Mouse (Mus musculus) intestine, embryonic 15.5 days (tissue): ENCODE measurements at regions not wholly inside any gene's neighbourhood (a gene's known extent, or its start where the extent isn't known, plus 50 kb on each side); places are given as distances from the start of the nearest gene placed in this dataset.
"Not testable (repeated sequence)": the region's sequence is repeated elsewhere in the genome, so short reads cannot be mapped to it uniquely, and the experiment has no call there.

Experiments used
- ATAC-seq: fragments of 200-750 bp; cut with Nextera tagmentation; 2 replicates; pipeline ENCODE4 v1.8.0; 2017; ENCODE audit warnings: moderate TSS enrichment, moderate library complexity
- H3K27ac ChIP-seq: fragments of 300-500 bp; sonication (generic); 2 replicates; pipeline ENCODE4 v1.5.1; 2015; ENCODE audit warnings: mild to moderate bottlenecking, inconsistent platforms
- H3K27me3 ChIP-seq: fragments of 300-500 bp; sonication (generic); replicated peaks from 2 replicates; pipeline ENCODE4 v1.6.1; 2015; ENCODE audit warnings: inconsistent platforms
- H3K36me3 ChIP-seq: fragments of 300-500 bp; sonication (generic); 2 replicates; pipeline ENCODE4 v1.6.1; 2015; ENCODE audit warnings: inconsistent platforms
- H3K4me1 ChIP-seq: fragments of 300-500 bp; sonication (generic); replicated peaks from 2 replicates; pipeline ENCODE4 v1.6.1; 2015; ENCODE audit warnings: inconsistent platforms
- H3K4me2 ChIP-seq: fragments of 300-500 bp; sonication (generic); replicated peaks from 2 replicates; pipeline ENCODE4 v1.6.1; 2015; ENCODE audit warnings: mild to moderate bottlenecking, inconsistent platforms
- H3K4me3 ChIP-seq: fragments of 300-500 bp; sonication (generic); replicated peaks from 2 replicates; pipeline ENCODE4 v1.5.1; 2015; ENCODE audit warnings: inconsistent platforms
- H3K9ac ChIP-seq: fragments of 300-500 bp; sonication (generic); 2 replicates; pipeline ENCODE4 v1.6.1; 2015; ENCODE audit warnings: inconsistent platforms
- H3K9me3 ChIP-seq: fragments of 300-500 bp; sonication (generic); 2 replicates; pipeline ENCODE4 v1.6.1; 2016; ENCODE audit warnings: inconsistent platforms
- WGBS: fragments of 180-500 bp; shearing (Covaris S2); methylation state at CpG from one replicate; pipeline ENCODE4 v1.1.7; 2015; 5-methylcytosine and 5-hydroxymethylcytosine counted together

DNA sequence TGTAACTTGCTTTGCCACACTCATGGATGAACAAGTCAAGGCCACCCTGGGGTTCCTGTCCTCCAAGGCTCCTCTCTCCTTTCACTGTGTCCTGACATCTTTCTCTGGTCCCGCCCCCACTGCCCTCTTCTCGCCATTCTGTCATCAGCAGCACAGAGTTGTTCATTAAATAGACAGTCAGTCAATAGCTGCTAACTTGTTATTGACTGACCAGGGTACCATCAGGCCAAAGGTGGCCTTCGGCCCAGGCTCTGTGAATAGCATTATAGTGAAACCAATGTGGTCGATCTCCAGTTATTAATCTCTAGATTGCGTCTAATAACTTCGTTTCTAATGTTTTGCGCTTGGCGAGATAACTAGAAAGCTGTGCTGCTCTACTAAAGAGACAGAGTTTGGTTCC lies 122.1 kb upstream of the Mrps10 start:
- no peak overlapping the region for H3K9ac ChIP-seq
- no peaks in the 10 kb centered on the region; the same call in 1 of the 2 replicates for H3K4me1 ChIP-seq
- WGBS, result 89% methylated on average over 8 of the region's 8 CpGs
- ATAC-seq, result no peak
- H3K36me3 ChIP-seq, result no peaks in the 10 kb centered on the region
- H3K27me3 ChIP-seq, result no peaks in the 10 kb centered on the region
- H3K9me3 ChIP-seq, result no peaks in the 10 kb centered on the region
- no peak overlapping the region for H3K27ac ChIP-seq
- no peak overlapping the region for H3K4me3 ChIP-seq
- no peak overlapping the region for H3K4me2 ChIP-seq

GRCm38 (mm10) chr17:47245635-47246034 lies 123.1 kb upstream of the Mrps10 start:
- H3K27ac ChIP-seq, result no peak overlapping the region
- no peaks in the 10 kb centered on the region for H3K36me3 ChIP-seq
- ATAC-seq, result no peak
- H3K9me3 ChIP-seq, result no peaks in the 10 kb centered on the region
- H3K4me1 ChIP-seq, result no peaks in the 10 kb centered on the region; the same call in 1 of the 2 replicates
- H3K4me3 ChIP-seq, result no peak overlapping the region
- WGBS, result 92% methylated on average over 9 of the region's 9 CpGs
- no peak overlapping the region for H3K9ac ChIP-seq
- H3K27me3 ChIP-seq, result no peaks in the 10 kb centered on the region
- no peak overlapping the region for H3K4me2 ChIP-seq

- no peak for ATAC-seq
- Histone ChIP-seq H3K4me1 (no peaks in the 10 kb centered on the region), H3K27me3 (no peaks in the 10 kb centered on the region), H3K9ac (no peak overlapping the region), H3K4me2 (no peak overlapping the region), H3K27ac (no peak overlapping the region), H3K36me3 (0 out of 2 replicates have a peak, but pooled peaks cover 2% of the 10 kb centered on the region), H3K4me3 (no peak overlapping the region), H3K9me3 (no peaks in the 10 kb centered on the region)
- 90% methylated on average over 4 of the region's 4 CpGs for WGBS
Observed at GRCm38 (mm10) chr17:47239086-47239485, 129.6 kb upstream of the Mrps10 start.

- H3K36me3 ChIP-seq, H3K27me3 ChIP-seq, H3K9ac ChIP-seq, H3K9me3 ChIP-seq, ATAC-seq, H3K27ac ChIP-seq, H3K4me2 ChIP-seq, H3K4me3 ChIP-seq, H3K4me1 ChIP-seq: not testable (repeated sequence)
- 93% methylated on average over 3 of the region's 3 CpGs for WGBS
Observed at GRCm38 (mm10) chr17:47237881-47238280, 130.8 kb upstream of the Mrps10 start.

- Histone ChIP-seq H3K36me3 (peaks cover 16% of the 10 kb centered on the region), H3K9ac (no peak overlapping the region), H3K27ac (no peak overlapping the region), H3K27me3 (no peaks in the 10 kb centered on the region), H3K9me3 (no peaks in the 10 kb centered on the region), H3K4me2 (no peak overlapping the region), H3K4me3 (no peak overlapping the region), H3K4me1 (0 out of 2 replicates have a peak, but pooled peaks cover 3% of the 10 kb centered on the region)
- ATAC-seq, result no peak
- WGBS, result 84% methylated on average over 11 of the region's 11 CpGs
Observed at GRCm38 (mm10) chr17:47234343-47234742, 134.3 kb upstream of the Mrps10 start.

- 39% methylated on average over 8 of the region's 8 CpGs for WGBS
- H3K27ac ChIP-seq, result no peak overlapping the region
- no peak overlapping the region for H3K4me3 ChIP-seq
- H3K4me1 ChIP-seq, result 0 out of 2 replicates have a peak, but pooled peaks cover 3% of the 10 kb centered on the region
- no peaks in the 10 kb centered on the region for H3K9me3 ChIP-seq
- H3K9ac ChIP-seq, result no peak overlapping the region
- H3K36me3 ChIP-seq, result peaks cover 16% of the 10 kb centered on the region
- no peaks in the 10 kb centered on the region for H3K27me3 ChIP-seq
- H3K4me2 ChIP-seq, result 0 out of 2 replicates have a peak overlapping the region, but pooled peaks have one; percentile 13
- ATAC-seq, result peak; percentile 69
Observed at GRCm38 (mm10) chr17:47233003-47233678, 135.5 kb upstream of the Mrps10 start.

DNA sequence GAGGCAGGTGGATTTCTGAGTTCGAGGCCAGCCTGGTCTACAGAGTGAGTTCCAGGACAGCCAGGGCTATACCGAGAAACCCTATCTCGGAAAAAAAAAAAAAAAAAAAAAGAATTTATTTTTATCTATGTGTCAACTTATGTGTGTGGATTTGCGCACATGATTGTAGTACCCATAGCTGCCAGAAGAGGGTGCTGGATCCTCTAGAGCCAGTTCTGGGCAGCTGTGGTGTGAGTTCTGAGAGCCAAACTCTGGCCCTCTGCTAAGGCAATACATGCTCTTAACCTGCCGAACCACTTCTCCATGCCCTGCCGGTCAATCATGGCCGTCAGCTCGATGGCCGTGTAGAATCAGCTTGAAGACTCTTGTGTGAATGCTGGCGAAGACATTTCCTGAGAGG lies 138.0 kb upstream of the Mrps10 start:
- Histone ChIP-seq H3K27me3 (no peaks in the 10 kb centered on the region), H3K4me1 (peaks cover 3% of the 10 kb centered on the region; the same call in 1 of the 2 replicates), H3K9me3 (no peaks in the 10 kb centered on the region), H3K27ac (no peak overlapping the region), H3K36me3 (peaks cover 16% of the 10 kb centered on the region), H3K4me2 (no peak overlapping the region), H3K4me3 (no peak overlapping the region), H3K9ac (no peak overlapping the region)
- ATAC-seq, result no peak
- WGBS, result 92% methylated on average over 10 of the region's 10 CpGs

- WGBS, result 74% methylated on average over 11 of the region's 11 CpGs
- no peaks in the 10 kb centered on the region for H3K9me3 ChIP-seq
- ATAC-seq, result no peak
- no peak overlapping the region for H3K4me2 ChIP-seq
- peaks cover 4% of the 10 kb centered on the region; the same call in 1 of the 2 replicates for H3K4me1 ChIP-seq
- H3K36me3 ChIP-seq, result peaks cover 12% of the 10 kb centered on the region
- no peak overlapping the region for H3K27ac ChIP-seq
- no peak overlapping the region for H3K4me3 ChIP-seq
- no peak overlapping the region for H3K9ac ChIP-seq
- no peaks in the 10 kb centered on the region for H3K27me3 ChIP-seq
Observed at GRCm38 (mm10) chr17:47226391-47226790, 142.3 kb upstream of the Mrps10 start.

- H3K27ac ChIP-seq, result peak overlapping the region; percentile 27; the same call in 1 of the 2 replicates
- peak; percentile 36; the same call in 1 of the 2 replicates for ATAC-seq
- peaks cover 4% of the 10 kb centered on the region; the same call in 1 of the 2 replicates for H3K4me1 ChIP-seq
- no peak overlapping the region for H3K4me3 ChIP-seq
- no peaks in the 10 kb centered on the region for H3K27me3 ChIP-seq
- H3K4me2 ChIP-seq, result no peak overlapping the region
- peaks cover 6% of the 10 kb centered on the region; the same call in 1 of the 2 replicates for H3K36me3 ChIP-seq
- WGBS, result 59% methylated on average over 18 of the region's 18 CpGs
- no peak overlapping the region for H3K9ac ChIP-seq
- H3K9me3 ChIP-seq, result no peaks in the 10 kb centered on the region
Observed at GRCm38 (mm10) chr17:47225306-47226269, 143.1 kb upstream of the Mrps10 start.

GRCm38 (mm10) chr17:47221068-47221796 lies 147.5 kb upstream of the Mrps10 start:
- WGBS, result 93% methylated on average over 14 of the region's 14 CpGs
- H3K27ac ChIP-seq, result no peak overlapping the region
- H3K4me2 ChIP-seq, result no peak overlapping the region
- peaks cover 4% of the 10 kb centered on the region; the same call in 1 of the 2 replicates for H3K4me1 ChIP-seq
- no peaks in the 10 kb centered on the region for H3K36me3 ChIP-seq
- H3K9ac ChIP-seq, result no peak overlapping the region
- H3K4me3 ChIP-seq, result no peak overlapping the region
- no peaks in the 10 kb centered on the region for H3K27me3 ChIP-seq
- no peaks in the 10 kb centered on the region for H3K9me3 ChIP-seq
- ATAC-seq, result no peak

DNA sequence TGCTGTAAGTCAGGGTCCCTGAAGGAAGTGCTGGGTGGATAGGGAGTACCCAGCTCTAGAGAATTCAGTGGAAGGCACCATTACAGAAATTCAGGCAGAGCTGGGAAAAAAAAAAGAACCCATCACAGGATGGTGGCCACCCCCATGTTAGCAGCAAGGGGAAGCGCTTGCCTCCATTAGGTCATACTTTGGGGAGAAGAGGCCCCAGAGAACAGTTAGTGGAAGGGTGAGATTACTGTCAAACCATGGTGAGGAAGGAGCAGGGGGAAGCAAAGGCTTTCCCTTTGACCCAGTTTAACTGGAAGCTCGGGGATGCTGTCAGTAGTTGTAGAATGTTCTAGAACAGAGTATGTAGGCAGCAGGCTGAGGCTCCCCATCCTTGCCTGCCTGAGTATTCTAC lies 148.8 kb upstream of the Mrps10 start:
- H3K4me1 ChIP-seq, result no peaks in the 10 kb centered on the region
- no peak overlapping the region for H3K4me3 ChIP-seq
- no peaks in the 10 kb centered on the region for H3K27me3 ChIP-seq
- no peaks in the 10 kb centered on the region for H3K9me3 ChIP-seq
- H3K4me2 ChIP-seq, result no peak overlapping the region
- H3K9ac ChIP-seq, result no peak overlapping the region
- WGBS, result 91% methylated on average over 2 of the region's 2 CpGs
- H3K27ac ChIP-seq, result no peak overlapping the region
- ATAC-seq, result no peak
- no peaks in the 10 kb centered on the region for H3K36me3 ChIP-seq

- Histone ChIP-seq H3K9ac (no peak overlapping the region), H3K9me3 (no peaks in the 10 kb centered on the region), H3K4me3 (no peak overlapping the region), H3K36me3 (no peaks in the 10 kb centered on the region), H3K27me3 (no peaks in the 10 kb centered on the region), H3K27ac (no peak overlapping the region), H3K4me2 (no peak overlapping the region), H3K4me1 (no peaks in the 10 kb centered on the region)
- WGBS, result 92% methylated on average over 3 of the region's 3 CpGs
- ATAC-seq, result no peak
Observed at GRCm38 (mm10) chr17:47216490-47216889, 152.2 kb upstream of the Mrps10 start.
